Mouse (Mus musculus) kidney, adult 9 months (tissue): ENCODE measurements around the gene Bach2.

ENCODE experiments used
- DNase-seq: peaks from one replicate; pipeline ENCODE4 v3.0.0; 2022

Bach2 gene

DNA sequence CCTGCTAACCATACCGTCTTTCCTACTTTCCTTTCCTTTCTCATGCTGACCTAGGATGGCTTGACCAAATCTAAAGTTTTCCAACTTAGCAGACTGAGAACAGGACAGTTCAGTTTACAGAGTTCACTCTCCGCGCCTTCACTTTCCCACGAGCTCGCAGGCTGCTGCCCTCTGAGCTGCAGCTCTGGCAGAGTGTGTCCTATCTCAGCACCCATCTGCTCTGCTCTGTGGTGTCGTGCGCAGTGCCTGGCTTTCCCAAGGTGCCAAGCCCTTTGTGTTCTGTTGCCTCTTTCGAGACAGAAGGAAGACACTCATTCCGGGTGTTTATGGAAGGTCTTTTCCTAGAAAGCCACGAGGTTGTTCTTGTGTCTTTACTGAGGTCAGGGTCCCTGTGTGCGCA is 300.4 kb downstream of the Bach2 start:
- no peak for DNase-seq

DNA sequence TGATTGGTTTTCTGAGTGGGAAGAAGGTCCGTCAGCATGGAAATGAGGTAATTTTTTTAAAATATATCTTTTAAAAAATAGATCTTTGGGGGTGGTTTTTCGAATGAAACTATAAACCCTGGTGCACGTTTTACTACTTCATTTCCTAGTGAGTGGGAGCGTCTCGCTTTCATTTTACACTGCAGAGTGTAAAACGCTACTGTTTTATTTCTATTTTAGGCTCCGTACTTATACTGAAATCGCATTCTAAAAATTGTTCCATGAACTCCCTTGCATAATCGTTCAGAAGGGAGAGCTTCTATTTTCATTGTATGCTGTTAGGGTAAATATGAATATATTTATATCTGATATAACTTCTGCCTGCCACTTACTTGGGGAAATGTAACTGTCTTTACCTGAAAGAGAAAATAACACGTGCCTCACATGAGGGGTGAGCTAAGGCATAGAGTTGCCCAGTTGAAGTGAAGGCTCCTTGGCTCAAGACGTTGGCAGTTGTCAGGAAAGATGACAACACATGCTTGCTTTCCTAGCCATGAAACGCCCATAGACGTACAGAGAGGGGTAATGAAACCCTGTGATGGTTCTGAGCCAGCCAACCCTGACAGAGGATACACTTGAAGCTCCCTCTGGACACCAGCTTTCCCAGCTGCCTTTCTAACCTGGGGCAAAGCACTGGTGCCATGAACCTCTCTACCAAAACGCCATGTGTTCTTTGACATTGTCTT is 306.4 kb downstream of the Bach2 start:
- DNase-seq, result no peak

DNA sequence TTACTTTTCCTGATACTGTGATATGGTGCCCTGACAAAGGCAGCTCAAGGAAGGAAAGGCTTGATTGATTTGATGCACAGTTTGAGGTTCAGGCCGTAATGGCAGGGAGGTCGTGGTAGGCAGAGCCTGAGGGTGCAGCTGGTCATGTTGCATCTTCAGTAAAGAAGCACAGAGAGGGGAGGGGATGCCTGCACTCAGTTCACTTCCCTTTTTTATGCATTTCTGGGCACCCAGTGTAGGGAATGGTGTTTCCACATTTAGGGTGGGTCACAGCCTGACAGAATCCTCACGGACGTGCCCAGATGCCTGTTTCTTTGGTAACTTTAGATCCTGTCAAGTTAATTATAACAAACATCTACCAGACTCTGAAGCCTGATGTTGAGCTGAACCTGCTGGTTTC is 306.9 kb downstream of the Bach2 start:
- no peak for DNase-seq

- DNase-seq, result no peak
Observed at GRCm38 (mm10) chr4:32549150-32549549, 310.5 kb downstream of the Bach2 start.

DNA sequence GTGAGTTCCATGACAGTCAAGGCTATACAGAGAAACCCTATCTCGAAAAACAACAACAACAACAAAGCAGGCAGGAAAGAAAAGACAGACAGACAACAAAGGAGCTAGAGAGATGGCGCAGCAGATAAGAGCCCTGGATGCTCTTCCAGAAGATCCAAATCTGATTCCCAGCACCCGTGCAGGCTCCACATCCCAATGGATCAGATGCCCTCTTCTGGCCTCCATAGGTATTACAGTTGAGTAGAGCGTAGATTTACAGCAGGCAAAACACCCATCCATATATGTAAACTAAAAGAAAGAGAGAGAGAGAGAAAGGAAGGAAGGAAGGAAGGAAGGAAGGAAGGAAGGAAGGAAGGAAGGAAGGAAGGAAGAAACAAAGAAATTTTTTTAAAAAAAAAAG is 312.7 kb downstream of the Bach2 start:
- DNase-seq, result peak; percentile 65

DNA sequence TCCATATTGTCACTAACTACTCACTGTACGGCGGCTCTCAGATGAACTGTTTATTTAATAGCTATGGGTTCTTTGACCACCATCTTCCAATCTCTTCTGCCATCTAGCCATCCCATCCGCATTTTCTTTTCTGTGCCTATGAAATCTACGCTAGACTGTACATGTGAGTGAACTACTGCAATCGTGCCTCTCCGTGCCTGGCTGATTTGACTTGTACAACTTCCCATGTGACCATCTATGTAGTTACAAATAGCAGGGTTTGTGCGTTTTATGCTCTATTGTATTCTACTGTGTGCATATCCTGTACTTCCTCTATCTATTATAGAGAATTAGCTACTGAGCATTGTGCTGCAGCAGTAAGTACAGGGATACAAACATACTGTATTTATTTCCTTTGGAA is 316.9 kb downstream of the Bach2 start:
- DNase-seq, result no peak

GRCm38 (mm10) chr4:32560246-32560645 is 321.6 kb downstream of the Bach2 start:
- no peak for DNase-seq

DNA sequence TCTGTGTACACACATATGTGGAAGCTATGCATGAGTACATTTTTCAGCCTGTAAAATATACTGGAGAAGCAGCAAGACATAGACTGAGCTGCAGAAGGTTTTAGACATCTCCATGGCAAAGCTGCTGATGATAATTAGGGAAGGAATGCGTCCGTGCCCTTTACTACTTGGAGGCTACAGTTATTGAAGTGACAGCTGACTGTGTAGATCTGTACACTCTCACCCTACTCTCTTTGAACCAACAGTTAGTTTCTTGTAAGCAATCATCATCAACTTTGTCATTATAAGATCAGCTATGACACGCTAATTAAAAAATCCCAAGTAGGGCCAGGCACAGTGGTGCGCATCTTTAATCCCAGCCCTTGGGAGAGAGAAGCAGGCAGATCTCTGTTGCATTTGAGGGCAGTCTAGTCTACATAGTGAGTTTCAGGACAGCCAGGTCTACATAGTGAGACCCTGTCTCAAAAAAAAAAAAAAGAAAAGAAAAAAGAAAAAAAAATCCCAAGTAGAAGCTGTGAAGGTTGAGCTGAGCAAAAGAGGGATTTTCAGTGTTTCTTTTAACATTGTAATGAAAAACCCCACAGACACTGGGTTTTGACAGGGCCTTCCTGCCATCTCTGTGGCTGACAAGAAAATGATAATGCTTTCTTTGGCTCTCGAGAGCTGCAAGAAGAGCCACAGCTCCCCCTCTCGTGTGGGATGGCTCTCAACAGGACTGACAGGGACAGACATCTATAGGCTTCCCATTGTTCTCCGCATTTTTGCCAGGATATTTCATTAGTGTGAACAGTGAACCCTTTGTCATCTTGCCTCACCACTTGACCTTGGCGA is 322.3 kb downstream of the Bach2 start:
- DNase-seq, result no peak

DNA sequence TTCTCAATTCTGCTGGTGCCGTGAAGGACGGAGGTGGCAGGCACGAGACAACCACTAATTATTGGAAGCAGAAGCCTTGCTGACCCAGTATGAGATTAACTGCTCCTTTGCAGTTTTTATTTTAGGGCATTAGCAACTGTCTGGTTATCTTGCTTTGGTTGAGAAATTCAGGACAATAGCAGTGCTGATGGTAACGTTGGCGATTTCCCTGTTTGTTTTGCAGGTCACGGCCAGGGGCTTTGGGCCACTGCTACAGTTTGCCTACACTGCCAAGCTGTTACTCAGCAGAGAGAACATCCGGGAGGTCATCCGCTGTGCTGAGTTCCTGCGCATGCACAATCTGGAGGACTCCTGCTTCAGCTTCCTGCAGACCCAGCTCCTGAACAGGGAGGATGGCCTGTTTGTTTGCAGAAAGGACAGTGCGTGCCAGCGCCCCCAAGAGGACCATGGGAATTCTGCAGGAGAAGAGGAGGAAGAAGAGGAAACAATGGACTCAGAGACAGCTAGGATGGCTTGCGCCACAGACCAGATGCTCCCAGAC is 323.0 kb downstream of the Bach2 start:
- DNase-seq, result peak; percentile 57

DNA sequence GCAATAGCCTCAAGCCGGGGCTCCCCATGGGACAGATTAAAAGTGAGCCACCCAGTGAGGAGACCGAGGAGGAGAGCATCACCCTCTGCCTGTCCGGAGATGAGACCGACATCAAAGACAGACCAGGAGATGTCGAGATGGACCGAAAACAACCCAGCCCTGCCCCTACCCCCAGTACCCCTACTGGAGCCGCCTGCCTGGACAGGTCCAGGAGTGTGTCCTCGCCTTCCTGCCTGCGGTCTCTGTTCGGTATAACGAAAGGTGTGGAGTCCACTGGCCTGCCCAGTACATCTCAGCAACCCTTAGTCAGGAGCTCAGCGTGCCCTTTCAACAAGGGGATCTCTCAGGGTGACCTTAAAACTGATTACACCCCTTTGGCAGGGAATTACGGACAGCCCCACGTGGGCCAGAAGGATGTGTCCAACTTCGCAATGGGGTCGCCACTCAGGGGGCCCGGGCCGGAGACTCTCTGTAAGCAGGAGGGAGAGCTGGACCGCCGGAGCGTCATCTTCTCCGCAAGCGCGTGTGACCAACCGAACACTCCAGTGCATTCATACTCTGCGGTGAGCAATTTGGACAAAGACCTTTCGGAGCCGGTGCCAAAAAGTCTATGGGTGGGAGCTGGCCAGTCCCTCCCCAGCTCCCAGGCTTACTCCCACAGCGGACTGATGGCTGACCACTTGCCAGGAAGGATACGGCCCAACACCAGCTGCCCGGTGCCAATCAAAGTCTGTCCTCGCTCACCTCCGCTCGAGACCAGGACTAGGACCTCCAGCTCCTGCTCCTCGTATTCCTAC is 323.9 kb downstream of the Bach2 start:
- no peak for DNase-seq

GRCm38 (mm10) chr4:32564416-32564815 is 325.8 kb downstream of the Bach2 start:
- no peak for DNase-seq

DNA sequence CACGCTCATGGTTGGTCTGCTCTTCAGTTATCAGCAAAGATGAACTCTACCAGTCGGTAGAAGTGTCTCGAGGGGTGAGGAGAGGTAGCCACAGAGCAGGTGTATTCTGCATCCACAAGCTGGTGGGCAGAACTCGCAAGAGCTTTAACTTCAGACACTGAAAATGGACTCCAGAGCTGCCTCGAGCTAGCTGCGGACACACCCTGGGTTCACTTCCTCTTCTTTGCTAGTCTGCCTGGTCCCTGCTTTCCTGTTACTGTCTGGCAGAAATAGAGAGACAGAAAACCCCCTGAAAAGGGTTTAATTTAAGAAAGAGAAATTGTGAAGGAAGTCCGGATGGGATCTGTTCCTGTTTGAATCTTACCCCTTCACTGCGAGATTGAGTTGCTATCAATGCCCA is 326.3 kb downstream of the Bach2 start:
- no peak for DNase-seq

DNA sequence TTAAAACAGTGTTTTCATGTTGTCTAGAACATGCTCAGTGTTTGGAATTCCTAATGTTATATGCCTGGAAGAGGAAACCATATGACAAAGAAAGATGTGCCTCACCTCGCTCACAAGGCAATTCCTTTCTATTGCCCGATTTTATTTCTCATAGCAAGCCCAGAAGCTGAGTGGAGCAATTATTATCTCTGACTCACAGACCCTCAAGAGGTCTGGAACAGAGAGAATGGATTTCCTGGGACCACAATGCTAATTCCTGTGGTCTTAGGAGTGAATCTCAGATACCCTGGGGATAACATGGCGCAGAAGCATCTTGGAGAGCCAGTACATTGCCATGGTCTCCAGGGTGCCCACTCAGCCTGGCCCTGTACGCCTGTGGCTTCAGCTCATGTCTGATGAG is 330.4 kb downstream of the Bach2 start:
- DNase-seq, result no peak

DNA sequence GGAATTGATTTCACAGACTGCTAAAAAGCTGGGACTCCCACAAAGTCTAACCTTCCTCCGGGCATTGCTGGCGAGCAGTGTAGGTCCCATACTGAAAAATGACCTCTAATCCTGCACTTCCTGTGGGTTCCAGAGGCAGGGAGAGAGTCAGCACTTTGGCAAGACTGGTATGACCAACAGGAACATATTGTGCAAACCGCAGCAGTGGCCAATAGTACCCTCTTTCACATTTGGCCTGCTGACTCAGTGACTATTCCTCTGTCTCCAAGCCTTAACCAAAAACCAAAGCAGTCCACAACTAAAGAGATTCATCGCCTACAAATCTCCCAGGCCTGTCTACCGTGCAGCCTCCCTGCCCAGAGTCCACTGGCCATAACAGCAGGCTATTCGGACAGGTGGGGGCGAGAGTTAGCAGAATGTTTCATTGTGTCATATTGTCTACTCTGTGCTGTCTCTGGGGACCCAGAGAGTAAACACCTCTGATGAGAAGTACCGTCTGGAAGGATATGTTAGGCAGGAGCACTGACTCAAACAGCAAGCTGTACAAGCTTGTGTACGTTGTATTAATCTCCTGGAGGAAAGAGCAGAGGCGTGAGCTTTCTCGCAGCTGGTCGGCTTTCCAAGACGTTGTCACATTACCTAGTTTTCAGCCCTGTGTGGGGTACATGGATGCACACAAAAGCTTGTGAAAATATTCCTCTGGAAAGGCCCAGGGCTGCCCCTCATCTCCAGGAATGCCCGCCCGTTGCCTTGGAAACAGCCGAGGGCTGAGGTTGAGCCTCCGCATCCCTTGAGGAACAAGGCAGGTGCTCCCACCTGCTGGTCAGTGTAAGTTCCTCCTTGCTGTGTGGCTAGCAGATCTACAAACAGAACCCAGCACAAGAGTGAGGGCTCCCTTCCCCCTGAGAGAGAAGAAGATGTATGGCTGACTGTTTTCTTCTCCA is 331.7 kb downstream of the Bach2 start:
- peak; percentile 47 for DNase-seq

DNA sequence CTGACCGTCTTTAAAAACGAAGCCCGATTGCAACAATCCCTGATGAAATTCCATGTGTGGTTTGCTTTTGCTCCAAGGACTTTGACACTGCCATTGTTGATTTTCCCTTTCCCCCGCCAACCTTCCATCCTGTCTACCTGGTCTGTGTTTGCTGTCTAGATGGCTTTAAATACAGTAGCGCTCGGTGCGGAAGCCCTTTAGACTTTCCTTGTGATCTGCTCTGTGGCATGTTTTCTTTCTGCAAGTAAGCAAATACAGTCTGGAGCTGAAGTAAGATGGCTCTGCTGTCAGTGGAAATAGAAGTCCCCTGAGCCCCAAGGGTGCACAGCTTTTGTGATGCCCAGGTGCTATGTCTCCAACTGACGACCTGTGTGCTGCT is 332.3 kb downstream of the Bach2 start:
- DNase-seq, result no peak

DNA sequence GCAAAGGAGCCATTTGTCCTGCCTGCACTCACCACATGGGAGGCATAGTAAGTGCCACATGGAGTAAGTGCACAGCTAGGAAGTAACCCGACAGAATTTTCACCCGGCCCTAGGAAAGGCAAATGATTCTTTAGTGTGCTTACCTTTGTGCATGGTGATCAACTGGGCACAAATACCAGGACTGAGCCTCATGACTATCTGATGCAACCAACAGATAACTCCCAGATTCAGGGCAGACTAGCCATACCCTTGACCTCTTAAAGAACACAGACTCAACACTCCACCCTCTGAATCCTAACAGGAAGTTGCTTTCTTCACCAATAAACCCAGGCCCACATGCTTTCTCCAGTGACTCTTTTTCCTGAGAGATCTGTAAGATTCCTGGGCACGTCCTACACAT is 332.8 kb downstream of the Bach2 start:
- DNase-seq, result no peak

GRCm38 (mm10) chr4:32572118-32572517 is 333.5 kb downstream of the Bach2 start:
- peak; percentile 56 for DNase-seq

DNA sequence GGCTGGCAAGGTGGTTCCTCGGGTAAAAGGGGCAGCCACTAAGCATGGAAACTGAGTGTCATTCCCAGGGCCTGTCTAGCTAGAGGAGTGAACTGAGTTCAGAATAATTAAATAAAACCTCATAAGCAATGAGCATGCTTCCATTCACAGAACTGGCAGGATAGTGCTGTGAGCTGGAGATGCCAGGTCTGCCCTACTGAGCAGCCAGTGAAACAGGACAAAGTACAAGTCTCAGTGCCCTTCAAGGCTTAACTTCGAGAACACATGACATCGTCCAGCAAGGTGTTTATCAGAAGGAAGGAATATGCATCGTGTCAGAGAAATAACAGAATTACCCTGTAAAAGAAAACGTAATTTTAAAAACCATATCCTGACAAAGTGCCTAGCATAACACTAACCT is 335.0 kb downstream of the Bach2 start:
- peak; percentile 30 for DNase-seq

- DNase-seq, result no peak
Observed at GRCm38 (mm10) chr4:32574604-32575003, 336.0 kb downstream of the Bach2 start.

- DNase-seq, result no peak
Observed at GRCm38 (mm10) chr4:32575165-32575564, 336.6 kb downstream of the Bach2 start.

- DNase-seq, result no peak
Observed at GRCm38 (mm10) chr4:32579850-32580249, 341.2 kb downstream of the Bach2 start.

DNA sequence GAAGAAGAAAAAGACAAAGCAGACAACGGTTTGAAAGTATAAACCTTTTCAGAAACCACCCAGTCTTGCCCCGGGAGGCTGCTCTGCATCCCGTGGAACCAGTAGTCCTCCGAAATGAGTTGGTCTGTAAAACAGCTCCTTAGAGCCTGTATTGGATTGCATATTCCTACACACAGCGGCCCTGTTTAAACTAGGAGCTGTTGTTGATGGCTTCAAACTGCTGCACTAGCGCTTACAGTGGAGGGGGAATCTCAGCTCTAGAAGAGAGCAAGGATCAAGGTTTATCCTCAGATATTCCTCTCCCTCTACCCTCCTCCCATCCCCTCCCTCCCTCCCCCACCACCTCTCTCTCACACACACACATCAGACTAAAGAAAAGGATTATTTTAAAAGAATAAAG is 345.6 kb downstream of the Bach2 start:
- no peak for DNase-seq
